Mouse (Mus musculus) gastrocnemius, adult 2 months (tissue): ENCODE measurements around the gene Slc39a3. TPM values are rescaled to one million over a fixed set of nuclear protein-coding genes. Genes with fewer than 3 reads are reported as not detected.

Source experiments
- DNase-seq: peaks from one replicate; pipeline ENCODE4 v3.0.0; 2022
- H3K27ac ChIP-seq: fragments of 200-600 bp; 2 replicates; pipeline ENCODE4 v1.8.1; 2022; ENCODE audit warnings: mild to moderate bottlenecking
- H3K4me3 ChIP-seq: fragments of 200-600 bp; 2 replicates; pipeline ENCODE4 v1.8.1; 2022; ENCODE audit warnings: mild to moderate bottlenecking, moderate library complexity
- CTCF ChIP-seq: fragments of 200-600 bp; IDR thresholded peaks from 2 replicates; pipeline ENCODE4 v1.8.1; 2022; ENCODE audit warnings: antibody characterized with exemption, mild to moderate bottlenecking, moderate library complexity
- intact Hi-C: fragments of 180-260 bp; cut with DNase I; formaldehyde crosslinking; loops from one replicate; pipeline ENCODE4 v1.15.1; 2025
- total RNA-seq, 2 experiments: library from RNA; stranded (reverse); gene quantifications; 2 replicates each; pipeline ENCODE4 v1.2.3; 2021

Gene Slc39a3
- total RNA-seq, 2 experiments from 2014 or later: 11.6 to 16.0 TPM

DNA sequence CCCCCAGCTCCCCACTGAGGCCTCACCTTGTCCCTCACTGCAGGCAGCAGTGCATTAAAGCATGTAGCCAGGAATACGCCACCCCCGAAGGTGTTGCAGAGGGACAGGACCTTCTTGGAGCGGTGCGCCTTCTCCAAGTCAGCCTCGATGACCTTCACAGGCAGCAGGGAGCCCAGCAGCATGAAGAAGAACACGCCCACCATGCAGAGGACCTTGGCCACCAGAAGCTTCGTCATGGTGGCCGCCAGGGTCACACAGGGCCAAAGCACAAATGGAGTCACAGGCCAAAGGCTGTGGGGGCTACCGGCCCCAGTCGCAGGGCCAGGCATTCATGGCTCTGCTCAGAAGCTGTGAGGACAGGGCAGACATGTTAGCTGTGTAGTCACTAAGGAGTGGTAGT, 3.6 kb downstream of the Slc39a3 start:
- Histone ChIP-seq H3K4me3 (no peak overlapping the region), H3K27ac (no peak overlapping the region)
- no peak for TF ChIP-seq CTCF
- intact Hi-C loops: no loop called here
- no peak for DNase-seq

DNA sequence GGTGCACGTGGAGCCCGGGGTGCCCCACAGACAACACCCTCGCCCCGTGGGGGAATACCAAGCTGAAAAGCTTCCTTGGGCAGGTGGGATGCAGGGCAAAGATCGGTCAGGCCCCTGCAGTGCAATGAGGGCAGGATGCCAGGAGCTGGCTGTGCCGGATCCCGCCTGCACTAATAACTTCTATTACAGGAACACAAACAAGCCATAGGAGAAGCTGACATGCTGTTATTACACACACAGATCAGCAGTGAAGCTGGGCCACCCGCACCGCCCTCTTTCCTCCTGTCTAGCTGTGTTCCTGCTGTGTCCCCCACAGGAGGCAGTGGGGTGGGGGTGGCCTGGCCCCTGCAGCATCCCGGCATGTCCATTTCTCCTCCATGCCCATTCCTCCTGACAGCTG, 8.2 kb downstream of the Slc39a3 start:
- Histone ChIP-seq H3K27ac (no peak overlapping the region), H3K4me3 (no peak overlapping the region)
- TF ChIP-seq CTCF: no peak
- no peak for DNase-seq
- intact Hi-C loops: no loop called here

DNA sequence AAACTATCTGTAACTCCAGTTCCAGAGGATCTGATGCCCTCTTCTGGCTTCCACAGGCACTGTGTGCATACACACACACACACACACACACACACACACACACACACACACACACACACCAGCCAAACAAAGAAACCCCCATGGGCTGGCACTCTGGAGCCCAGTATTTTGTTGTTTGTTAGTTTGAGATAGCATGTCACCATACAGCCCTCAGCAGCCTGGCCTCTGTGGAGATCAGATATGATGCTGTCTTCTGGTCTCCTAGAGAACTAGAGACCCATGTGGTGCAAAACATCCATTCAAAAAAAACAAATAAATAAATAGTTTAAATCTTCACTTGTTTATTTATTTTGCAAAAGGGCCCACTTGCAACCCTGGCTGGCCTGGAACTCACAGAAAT, 9.0 kb downstream of the Slc39a3 start:
- no peak for TF ChIP-seq CTCF
- Histone ChIP-seq H3K27ac (no peak overlapping the region; the same call in 1 of the 2 replicates), H3K4me3 (no peak overlapping the region)
- intact Hi-C loops: no loop called here
- DNase-seq: no peak

DNA sequence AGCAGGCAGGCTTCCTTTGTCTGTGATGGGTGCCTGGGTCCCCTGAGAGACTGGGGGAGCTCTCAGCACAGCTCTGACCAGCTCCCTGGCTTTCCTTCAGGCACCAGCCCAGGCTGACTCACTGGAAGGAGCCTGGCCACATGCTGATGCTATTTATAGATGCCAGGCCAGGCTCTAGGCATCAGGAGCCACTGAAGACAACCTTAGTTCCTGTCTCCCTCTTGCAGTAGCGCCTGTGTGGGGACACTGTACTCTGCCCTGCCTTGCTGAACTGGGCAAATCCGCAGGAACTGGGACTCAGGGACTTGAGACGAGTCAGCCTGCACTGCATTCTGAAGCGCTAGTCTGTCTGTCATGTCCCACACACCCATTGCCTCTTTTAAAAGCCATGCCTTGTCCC, 9.9 kb downstream of the Slc39a3 start:
- peak; percentile 82 for DNase-seq
- Histone ChIP-seq H3K4me3 (no peak overlapping the region), H3K27ac (peak overlapping the region; percentile 87)
- no peak for TF ChIP-seq CTCF
- intact Hi-C loops: no loop called here

DNA sequence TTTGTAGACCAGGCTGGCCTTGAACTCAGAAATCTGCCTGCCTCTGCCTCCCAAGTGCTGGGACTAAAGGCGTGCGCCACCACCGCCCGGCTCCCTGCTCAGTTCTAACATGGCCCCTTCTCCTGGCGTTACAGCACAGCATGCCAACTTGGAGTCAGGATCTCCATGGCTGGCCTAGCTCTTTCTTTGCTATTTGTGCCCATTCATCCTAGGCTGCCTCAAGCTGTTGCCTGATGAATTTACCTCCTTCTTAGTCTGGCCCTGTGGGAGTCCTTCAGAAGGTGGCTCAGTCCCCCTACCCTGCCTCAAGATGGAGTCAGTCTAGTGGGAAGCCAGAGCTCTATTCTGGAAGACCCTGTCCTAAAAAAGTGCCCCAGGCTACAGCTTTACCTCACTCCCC, 10.4 kb downstream of the Slc39a3 start:
- intact Hi-C loops: no loop called here

DNA sequence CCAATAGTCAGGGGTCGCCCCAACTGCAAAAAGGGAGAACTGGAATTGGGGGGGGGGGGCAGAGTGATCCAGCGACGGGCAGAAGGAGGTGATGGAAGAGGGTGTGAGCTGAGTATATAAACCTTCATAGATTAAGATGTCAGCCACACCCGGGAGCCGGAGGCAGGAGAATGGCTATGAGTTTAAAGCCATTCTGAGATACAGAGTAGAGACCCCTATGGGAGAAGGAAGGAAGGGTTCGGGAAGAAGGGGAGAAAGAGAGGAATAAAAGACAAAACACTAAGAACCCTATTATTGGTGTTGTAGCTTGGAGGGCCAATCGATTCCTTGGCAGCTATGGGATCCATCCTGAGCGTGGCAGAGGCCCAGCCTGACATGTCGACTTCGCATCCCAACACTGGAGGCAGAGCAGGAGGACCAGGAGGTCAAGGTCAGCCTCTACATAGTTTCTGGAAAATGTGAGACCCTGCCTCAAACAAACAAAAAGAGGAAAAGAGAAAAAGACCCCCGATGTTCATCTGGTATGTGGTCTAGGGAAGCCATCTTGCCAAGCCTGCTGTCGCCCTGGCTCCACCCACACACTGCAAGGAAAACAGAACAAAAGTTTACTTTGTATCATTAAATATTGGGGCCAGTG, 11.5 kb downstream of the Slc39a3 start, which contains the start of gene Diras1:
Gene Diras1 (minus strand): TSS at position 24 of the 637 bp plus-strand sequence.
- DNase-seq: no peak
- peak within 1 kb of the TSS; percentile 55 for H3K4me3 ChIP-seq
- intact Hi-C loops: no loop called here
- H3K27ac ChIP-seq: no peak within 1 kb of the TSS
- TF ChIP-seq CTCF: no peak

More for the DNA sequence above, 10.4 kb downstream of the Slc39a3 start:
- no peak for DNase-seq
- H3K4me3 ChIP-seq: no peak overlapping the region
- H3K27ac ChIP-seq: peak overlapping the region; percentile 87
- TF ChIP-seq CTCF: no peak

DNA sequence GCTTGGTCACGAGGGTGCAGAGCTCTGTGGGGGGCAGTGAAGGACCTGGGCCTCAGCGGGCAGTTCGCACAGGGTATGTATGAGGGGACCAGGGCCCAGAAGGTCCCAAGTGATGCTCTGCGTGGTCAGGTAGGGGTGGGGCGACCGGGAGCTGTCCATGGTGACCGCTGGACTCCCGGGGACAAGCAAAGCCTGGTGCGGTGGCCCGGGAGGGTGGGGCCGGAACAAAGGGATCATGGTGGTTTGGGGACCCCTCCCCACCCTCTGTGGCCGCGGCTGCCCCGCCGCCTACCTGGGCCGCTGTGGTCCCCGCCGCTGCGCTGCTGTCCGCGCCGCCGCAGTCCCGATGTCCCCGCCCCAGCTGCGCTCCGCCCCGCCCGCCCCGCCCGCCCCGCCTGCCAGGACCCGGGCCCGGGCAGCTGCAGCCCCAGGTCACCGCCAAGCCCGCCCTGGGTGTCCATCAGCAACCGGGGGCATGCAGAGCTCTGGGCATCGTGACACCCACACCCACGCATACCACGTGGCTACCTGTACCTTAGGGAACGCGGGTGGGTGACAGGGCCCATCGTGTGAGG, 12.1 kb downstream of the Slc39a3 start:
- Histone ChIP-seq H3K27ac (no peak overlapping the region), H3K4me3 (peak overlapping the region; percentile 55)
- TF ChIP-seq CTCF: no peak
- no peak for DNase-seq
- intact Hi-C loops: no loop called here

DNA sequence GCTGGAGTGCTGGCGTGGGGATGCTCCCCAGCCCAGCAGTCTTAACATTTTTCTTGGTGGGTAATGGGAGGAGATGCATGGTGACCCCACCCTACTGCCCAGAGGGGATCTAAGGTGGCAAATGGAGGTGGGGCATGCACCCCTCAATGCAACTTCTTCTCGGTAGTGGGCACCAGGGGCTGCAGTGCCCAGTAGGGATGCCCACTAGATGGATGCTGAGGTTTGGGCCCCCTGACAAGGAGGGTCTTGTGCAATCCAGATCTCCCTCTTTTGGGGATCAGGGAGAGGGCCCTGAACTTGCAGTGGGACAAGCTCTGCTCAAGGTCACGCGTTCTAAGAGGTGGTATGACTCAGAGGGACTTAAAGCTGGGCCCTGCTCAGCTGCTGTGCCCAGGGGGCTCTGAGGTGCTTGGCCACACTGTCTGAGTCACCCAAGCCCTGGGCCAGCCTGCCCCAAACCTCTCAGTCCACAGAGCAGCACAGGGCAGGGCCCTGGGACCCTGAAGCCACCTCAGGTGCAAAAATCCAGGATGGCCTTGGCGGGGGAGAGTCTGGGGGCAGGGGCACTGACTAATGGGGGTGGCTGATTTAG, 12.8 kb downstream of the Slc39a3 start:
- no peak overlapping the region for H3K27ac ChIP-seq
- H3K4me3 ChIP-seq: no peak overlapping the region
- DNase-seq: no peak
- intact Hi-C loops: no loop called here
- no peak for TF ChIP-seq CTCF

DNA sequence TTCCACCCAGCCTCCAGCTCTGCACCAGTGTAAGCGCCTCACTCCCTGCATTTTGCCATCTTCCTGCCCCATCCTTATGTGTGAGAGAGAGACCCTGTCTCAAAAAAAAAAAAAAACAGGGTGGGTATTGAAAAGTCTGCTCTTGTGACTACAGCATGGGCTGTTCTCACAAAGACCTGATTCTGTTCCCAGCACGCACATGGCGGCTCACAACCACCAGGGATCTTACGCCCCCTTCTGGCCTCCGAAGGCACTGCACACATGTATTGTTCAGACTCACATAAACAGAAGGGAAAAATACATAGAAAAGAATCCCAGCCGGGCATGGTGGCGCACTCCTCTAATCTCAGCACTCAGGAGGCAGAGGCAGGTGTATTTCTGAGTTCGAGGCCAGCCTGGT, 14.5 kb downstream of the Slc39a3 start:
- H3K4me3 ChIP-seq: no peak overlapping the region
- intact Hi-C loops: no loop called here
- TF ChIP-seq CTCF: peak; percentile 20; the same call in 1 of the 2 replicates
- DNase-seq: no peak
- H3K27ac ChIP-seq: no peak overlapping the region

DNA sequence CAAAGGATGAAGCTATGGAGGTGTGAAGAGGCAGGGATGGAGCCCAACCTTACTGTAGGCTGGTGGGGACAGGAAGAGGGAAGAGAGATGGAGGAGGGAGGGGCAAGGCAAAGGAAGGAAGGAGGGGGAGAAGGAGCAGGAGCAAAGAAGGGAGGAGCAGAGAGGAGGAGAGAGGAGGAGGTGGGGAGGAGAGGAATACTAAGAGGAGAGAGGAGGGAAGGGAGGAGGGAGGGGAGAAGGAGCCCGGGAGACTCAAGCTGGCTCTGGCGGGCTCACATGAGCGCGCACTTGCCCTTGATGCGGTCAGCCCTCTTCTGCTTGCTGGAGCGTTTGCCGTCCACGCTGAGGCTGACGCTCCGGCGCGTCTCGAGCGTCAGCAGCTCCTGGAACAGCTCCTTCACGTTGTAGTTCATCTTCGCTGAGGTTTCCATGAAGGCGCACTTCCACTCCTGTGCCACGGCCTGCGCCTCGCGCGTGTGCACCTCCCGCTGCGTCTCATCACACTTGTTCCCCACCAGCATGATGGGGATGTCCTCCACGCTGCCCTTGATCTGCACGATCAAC, 15.6 kb downstream of the Slc39a3 start:
- H3K4me3 ChIP-seq: peak overlapping the region; percentile 21; the same call in 1 of the 2 replicates
- H3K27ac ChIP-seq: no peak overlapping the region
- no peak for DNase-seq
- intact Hi-C loops: no loop called here
- no peak for TF ChIP-seq CTCF

DNA sequence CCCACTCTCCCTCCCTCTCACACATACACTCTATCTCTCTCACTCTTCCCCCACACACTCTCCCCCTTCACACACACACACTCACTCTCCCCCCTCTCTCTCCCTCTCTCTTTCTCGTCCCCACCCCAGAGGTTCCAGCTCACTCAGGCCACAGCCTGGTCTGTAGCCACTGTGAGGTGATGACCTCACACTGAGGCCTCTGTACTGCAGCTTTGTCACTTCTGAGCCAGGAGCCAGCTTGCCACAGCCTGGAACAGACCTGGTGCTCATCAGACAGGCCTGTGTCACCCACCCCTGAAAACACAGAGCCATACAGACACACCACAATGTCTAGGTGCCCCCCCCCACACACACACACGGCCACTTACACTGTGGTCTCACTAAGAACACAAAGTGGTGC, 17.0 kb downstream of the Slc39a3 start:
- Histone ChIP-seq H3K27ac (no peak overlapping the region), H3K4me3 (no peak overlapping the region)
- no peak for DNase-seq
- intact Hi-C loops: no loop called here
- no peak for TF ChIP-seq CTCF

DNA sequence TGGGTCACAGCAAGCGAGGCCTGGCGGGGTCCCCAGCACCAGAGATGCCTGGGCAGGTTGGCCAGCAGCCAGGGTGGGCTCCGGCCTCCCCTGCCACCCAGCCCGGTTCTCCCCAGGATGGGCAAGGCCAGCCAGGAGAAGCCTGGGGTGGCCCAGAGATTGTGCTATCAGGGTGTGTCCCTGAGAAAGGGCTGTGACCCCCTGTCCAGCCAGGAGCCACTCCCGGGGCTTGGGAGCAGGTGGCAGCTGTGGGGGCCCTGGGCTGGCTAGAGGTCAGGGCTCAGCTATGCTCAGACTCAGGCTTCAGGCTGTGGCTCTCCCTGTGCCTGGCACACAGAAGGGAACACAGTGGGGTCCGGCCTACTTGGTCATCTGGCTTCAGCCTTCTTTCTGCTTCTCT, 17.5 kb downstream of the Slc39a3 start:
- no peak for TF ChIP-seq CTCF
- Histone ChIP-seq H3K27ac (no peak overlapping the region), H3K4me3 (no peak overlapping the region)
- intact Hi-C loops: no loop called here
- DNase-seq: no peak

DNA sequence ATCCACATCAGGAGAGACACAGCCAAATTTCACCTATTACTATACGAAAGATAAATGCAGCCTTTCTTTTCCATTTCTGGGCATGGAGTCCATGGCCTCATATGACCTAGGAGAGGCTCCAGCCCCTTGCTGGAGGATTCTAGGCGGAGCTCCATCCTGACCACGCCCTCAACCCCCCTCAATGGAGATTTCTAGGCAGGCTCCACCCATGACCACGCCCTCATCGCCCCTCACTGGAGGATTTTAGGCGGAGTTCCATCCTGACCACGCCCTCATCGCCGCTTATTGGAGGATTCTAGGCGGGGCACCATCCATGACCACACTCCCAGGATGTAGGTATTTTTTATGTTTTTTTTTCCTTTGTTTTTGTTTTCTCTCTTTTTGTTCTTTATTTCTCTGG, 18.9 kb downstream of the Slc39a3 start:
- intact Hi-C loops: no loop called here
- Histone ChIP-seq H3K4me3 (no peak overlapping the region), H3K27ac (no peak overlapping the region)
- no peak for TF ChIP-seq CTCF
- DNase-seq: peak; percentile 67
